Mouse (Mus musculus) right cerebral cortex, postnatal 25 days (tissue): ENCODE data around the gene B230118H07Rik.
"Not testable (repeated sequence)": the region's sequence is repeated elsewhere in the genome, so short reads cannot be mapped to it uniquely, and the experiment has no call there.

ENCODE experiments used
- DNase-seq: peaks from one replicate; pipeline ENCODE4 v3.0.0; 2022

Gene B230118H07Rik

DNA sequence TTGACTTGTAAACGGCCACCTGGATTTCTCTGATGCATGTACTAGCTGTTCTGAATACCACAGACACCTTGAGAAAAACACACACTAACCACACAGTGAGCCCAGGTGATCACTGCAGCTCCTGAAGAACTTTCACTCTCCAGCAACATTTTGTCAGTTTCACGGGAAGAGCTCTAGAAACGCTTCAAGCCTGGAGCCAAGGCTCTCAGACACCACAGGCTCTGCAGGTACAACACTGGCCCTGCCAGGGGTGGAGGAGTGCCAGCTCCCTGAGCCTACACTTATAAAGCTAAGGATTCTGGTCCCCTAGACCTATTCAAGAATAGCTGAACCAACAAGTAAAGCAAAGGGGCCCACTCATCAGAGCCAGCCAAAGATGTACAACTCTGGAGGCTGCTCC lies 67.9 kb downstream of the B230118H07Rik start:
- no peak for DNase-seq

- no peak for DNase-seq
These were observed 68.4 kb downstream of the B230118H07Rik start for GRCm38 (mm10) chr2:101580977-101581376.

DNA sequence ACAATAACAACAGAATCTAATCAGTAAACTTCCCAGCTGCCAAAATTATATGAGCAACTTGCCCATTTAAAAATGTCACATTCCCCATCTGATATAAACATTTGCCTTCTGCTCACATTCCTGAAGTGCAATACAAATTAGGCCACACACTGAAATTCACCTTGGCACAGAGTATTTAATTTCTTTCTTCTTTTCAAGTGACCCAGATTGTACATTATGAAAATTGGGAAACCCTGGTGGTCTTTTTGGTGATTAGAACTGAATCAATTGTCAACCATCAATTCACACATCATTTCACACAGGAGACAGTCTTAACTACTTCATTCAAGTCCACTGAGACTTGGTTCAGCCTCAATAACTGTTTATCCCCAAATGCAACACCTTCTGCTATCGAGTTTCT lies 68.9 kb downstream of the B230118H07Rik start:
- DNase-seq, result no peak

- no peak for DNase-seq
These were observed 69.3 kb downstream of the B230118H07Rik start for GRCm38 (mm10) chr2:101580027-101580426.

- no peak for DNase-seq
These were observed 72.1 kb downstream of the B230118H07Rik start for GRCm38 (mm10) chr2:101577243-101577642.

DNA sequence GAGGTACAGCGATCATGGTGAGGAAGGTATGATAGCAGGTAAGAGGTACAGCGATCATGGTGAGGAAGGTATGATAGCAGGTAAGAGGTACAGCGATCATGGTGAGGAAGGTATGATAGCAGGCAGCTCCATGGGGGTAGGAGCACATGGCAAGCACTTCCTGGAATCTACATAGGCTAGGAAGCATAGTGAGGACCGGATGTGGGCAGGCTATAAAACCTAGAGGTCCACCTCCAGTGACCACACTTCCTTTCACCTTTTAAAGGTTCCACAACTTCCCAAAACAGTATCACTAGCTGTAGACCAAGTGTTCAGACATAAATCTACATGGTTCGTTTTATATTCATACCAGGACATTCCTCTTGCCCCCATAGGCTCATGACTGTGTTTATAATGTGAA lies 80.1 kb downstream of the B230118H07Rik start:
- no peak for DNase-seq

GRCm38 (mm10) chr2:101567490-101567889 lies 81.8 kb downstream of the B230118H07Rik start:
- DNase-seq, result no peak

- no peak for DNase-seq
These were observed 85.6 kb downstream of the B230118H07Rik start for GRCm38 (mm10) chr2:101563776-101564175.

- DNase-seq, result no peak
These were observed 86.1 kb downstream of the B230118H07Rik start for GRCm38 (mm10) chr2:101563206-101563605.

GRCm38 (mm10) chr2:101559431-101559830 lies 89.9 kb downstream of the B230118H07Rik start:
- DNase-seq, result no peak

DNA sequence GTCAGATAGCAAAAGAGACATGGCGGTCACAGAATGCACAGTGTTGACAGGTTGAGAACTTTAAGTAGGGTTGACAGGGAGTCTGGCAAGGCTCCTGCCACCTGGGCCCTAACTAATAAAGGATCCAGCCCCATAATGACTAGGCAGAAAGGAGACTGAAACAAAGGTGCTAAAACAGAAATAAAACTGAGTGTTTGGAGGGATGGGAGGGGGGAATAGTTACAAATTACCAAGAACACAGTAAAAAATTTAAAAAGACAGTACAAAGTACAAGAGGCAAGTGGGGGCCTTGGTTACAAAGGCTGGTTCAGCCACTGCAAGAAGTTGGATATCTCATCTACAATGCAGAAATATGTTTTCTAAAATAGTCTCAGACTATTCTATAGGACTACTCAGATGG lies 93.4 kb downstream of the B230118H07Rik start:
- no peak for DNase-seq

GRCm38 (mm10) chr2:101553851-101554250 lies 95.5 kb downstream of the B230118H07Rik start:
- no peak for DNase-seq

- DNase-seq, result no peak
These were observed 97.0 kb downstream of the B230118H07Rik start for GRCm38 (mm10) chr2:101552301-101552700.

DNA sequence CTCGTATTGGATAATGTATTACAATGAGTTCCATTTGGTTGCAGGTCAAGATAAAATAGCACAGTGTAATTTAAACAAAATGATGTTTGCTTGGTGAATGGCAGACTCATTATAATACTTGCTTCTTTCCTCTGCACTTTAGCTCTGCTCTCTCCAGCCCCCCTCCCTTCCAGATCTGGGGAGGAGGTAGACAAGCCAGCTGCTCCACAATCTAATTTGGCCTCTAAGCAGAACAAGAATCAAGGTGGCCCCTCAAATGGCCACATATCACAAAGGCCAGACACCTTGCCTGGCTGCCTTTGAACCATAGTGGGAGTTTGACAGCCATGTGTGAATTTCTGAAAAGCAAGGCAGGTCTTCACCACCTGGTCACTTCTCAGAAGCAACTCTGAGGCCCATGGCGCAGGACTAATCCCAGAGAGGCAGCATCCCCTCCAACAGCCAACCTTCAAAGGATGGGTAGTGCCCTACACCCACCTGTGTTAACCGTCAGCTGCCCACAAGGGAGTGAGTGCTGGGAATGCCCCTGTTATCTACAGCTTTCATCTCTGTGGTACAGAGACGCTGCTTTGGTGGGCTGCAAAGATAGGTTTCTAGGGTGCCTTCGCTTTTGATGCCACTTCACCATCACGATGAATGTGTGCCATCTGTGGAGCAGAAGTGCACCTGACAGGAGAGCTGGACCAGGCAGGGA lies 98.2 kb downstream of the B230118H07Rik start:
- DNase-seq, result no peak

GRCm38 (mm10) chr2:101550176-101550575 lies 99.2 kb downstream of the B230118H07Rik start:
- no peak for DNase-seq

GRCm38 (mm10) chr2:101548866-101549265 lies 100.5 kb downstream of the B230118H07Rik start:
- DNase-seq, result no peak

- DNase-seq, result no peak
These were observed 103.7 kb downstream of the B230118H07Rik start for GRCm38 (mm10) chr2:101545593-101545992.

DNA sequence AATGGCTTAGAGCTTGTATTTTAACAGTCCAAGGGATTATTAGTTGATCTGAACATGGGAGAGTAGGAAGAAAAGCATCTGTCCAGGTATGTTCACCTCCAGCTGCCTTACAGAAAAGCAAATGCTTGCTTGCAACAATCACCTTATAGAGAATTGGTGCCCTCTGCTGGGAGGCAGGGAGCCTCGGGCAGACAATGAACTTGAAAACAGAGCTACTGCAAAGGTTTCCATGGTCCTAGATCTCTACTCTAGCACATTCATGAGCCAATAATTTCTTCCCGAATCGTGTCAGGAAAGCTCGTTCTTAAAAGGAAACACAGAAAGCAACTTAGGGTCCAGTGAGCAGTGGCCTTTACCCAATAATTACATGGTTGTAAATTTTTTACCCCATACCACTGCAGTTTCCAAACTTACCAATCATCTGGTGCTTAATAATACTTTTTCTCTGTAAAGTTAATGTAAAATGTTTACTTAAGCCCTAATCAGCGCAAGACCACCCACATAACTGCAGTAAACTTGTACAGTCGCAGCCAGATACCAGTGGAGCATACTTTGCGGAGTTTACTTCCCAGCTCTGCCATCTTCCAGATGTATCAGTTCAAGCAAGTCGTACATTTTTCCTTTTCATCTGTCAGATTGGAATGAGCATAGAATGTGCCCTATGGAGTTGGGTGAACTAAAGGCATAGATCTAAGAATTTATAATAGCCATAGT lies 105.5 kb downstream of the B230118H07Rik start:
- no peak for DNase-seq

- DNase-seq, result not testable (repeated sequence)
These were observed 112.4 kb downstream of the B230118H07Rik start for GRCm38 (mm10) chr2:101536887-101537286.

DNA sequence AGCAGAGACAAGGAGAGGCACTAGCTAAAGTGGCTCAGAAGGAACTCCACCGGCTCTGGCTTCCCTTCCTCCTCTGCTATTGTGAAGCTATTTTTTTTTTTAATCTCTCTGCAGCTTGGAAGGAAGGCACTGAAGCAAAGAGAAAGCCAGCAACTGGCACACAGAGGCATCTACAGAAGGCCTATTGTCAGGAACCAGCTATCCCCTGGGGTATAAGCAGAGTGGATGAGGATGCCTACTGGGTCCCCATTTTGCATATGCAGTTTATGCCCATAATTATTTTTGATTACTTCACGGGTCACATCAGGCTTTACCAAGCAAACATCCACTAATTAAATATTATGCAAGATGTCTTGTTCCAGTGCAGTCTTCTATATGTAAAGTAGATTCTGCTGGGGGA lies 115.6 kb downstream of the B230118H07Rik start:
- DNase-seq, result no peak

- DNase-seq, result peak; percentile 55
These were observed 123.6 kb downstream of the B230118H07Rik start for GRCm38 (mm10) chr2:101525503-101526381.

GRCm38 (mm10) chr2:101525091-101525490 lies 124.2 kb downstream of the B230118H07Rik start:
- DNase-seq, result no peak

DNA sequence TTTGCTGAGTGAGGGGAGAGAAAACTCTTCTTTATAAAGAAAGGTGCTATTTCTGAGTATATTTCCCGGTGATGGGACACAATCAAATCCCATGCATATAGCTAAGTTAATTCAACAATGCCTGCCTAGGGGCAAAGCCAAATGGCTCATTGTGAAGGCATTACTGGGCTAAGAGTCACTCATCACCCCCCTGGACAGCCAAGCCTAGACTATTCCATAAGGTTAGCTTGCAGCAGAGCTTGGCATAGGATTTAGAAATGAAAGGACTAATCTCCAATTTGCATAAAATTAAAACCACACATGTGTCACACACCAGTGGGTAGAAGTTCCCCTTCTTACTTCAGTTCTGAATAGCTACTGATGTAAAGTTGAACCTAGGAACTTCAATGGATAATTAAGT lies 128.8 kb downstream of the B230118H07Rik start:
- DNase-seq, result no peak
